Mouse (Mus musculus) frontal cortex, adult 2 months (tissue): ENCODE measurements at regions not wholly inside any gene's neighbourhood (a gene's known extent, or its start where the extent isn't known, plus 50 kb on each side); places are given as distances from the start of the nearest gene placed in this dataset.

Experiments
- DNase-seq, 2 experiments: peaks; one replicate each; pipeline ENCODE4 v3.0.0; 2022; ENCODE audit warnings: low spot score in 1 of 2; ENCODE audit errors: extremely low spot score in 1 of 2

DNA sequence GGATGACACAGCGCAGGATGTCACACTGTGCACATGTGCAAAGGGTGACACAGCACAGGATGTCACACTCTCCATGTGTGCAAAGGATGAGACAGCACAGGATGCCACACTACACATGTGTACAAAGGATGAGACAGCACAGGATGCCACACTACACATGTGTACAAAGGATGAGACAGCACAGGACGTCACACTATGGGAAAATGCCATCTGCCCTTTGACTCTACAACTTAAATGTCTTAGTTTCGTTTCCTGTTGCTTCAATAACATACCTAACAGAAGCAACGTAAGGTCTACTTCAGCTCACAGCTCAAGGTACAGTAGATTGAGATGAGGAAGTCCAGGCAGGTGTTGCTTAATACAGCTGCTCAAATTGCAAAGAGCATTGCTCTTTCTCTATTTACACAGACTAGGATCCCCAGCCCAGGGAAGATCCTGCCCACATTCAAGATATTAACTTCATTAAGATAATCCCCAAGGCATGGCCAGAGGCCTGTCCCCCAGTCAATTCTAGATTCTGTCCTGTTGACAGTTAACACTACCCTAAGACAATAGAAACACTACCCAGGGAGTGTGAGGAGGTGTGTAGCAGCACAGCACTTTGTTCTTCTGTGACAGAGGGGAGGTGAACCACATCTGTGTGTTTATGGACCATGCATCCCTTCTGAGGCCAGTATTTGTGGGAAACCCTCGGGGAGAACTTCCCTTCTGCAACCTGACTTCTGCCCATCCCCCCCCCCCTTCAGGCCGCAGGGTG, 97.0 kb downstream of the Psmg1 start:
- no peak for DNase-seq

DNA sequence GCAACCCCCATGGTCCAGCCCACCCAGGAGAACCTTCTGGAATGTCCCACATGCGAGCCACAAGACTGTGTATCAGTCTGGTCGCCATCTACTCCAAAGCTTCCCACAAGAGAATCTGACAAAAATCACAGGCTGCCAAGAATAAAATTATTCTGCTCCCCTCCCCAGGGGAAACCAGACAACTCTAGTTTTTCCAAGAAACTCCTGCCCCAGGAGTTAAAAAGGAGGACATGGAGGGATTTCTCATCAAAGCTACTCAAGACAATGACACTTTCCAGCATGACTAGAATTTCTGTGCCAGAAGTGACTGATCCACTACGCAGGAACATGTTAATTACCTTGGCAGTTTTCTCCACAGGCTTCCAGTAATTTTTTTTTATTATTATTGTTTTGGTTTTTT, 98.4 kb downstream of the Psmg1 start:
- no peak for DNase-seq

DNA sequence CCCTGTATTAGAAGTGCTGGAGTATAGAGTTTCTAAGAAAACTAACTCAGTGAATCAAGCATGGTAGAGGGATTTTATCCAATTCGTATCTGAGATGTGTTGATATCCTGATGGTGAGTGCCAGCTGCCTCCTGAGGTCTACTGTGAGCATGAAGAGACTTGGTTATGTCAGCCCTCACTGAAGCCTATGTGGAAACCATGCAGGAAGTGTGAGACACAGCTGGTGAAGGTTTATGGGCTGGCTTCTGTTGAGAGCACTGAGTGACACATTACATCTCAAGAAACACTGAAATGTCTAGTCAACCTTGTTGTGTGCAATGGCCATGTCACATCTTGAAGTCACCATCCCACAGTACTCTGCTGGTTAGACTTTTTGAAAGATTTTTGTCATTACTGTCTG, 104.6 kb downstream of the Psmg1 start:
- DNase-seq, result no peak

DNA sequence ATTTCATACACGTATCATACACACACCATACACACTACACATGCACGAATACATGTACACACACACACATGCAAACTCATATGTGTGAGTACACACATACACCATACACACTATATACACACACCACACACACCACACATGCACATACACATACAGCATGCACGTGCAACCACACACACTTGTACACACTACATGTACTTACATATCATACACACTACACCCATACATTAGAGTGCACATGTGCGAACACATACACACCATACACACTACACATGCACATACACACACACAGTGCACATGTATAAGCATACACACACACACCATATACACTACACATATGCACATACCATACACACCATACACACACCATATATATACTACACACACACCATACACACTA, 117.5 kb downstream of the Psmg1 start:
- no peak for DNase-seq

DNA sequence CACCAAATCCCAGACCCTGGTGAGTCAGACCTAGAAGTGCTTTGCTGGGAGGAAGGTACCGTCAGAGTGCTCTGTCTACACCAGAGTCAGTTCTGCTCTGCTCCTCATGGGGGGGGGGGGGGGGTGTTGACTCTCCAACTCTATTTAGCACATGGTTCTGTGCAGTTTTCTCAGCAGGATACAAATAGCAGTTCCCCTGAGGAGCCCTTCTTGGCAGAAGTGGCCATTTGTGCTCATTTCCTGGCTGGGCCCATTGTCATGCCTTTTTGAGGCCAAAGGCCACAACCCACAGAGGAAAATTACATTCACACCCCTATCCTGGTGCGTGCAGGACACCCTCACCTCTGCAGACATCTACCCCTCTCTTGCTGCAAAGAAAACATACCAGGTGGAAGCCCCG, 118.3 kb downstream of the Psmg1 start:
- no peak for DNase-seq

DNA sequence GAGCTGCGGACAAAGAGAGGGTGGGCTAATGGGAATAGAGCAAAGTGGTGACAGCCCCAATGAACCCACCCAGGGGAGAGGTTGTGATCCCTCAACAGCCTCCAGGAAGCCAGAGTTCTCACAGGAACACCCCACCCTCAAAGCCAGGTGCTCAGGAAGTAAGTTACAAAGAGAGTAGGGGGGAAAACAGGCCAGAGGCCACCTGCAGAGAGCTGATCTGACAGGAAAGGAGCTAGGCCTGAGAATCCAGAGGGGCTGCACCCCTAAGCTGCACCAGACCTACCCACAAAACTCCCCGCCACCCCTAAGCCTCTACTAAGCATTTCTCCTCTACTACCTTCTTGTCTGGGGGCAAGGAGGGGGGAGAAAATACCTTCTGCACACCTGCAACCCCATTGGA, 120.5 kb downstream of the Psmg1 start:
- no peak for DNase-seq

DNA sequence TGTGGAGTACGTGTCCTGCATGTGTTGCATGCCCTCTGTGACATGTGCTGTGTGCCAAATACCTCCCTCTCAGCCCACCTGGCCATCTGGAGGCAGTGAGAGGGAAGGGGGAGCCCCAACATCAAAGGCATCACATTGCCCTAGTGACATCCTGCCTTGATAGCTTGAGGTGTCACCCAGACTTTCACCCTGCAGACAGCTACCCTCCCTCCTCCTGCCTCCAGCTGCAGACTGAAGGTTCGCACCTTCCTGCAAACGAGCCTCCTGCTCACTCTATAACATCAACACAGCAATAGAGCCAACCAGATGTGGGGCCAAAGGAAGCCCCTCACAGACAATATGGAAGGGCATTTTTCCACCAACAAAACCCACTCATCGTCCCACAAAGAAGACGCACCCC, 121.3 kb downstream of the Psmg1 start:
- no peak for DNase-seq

DNA sequence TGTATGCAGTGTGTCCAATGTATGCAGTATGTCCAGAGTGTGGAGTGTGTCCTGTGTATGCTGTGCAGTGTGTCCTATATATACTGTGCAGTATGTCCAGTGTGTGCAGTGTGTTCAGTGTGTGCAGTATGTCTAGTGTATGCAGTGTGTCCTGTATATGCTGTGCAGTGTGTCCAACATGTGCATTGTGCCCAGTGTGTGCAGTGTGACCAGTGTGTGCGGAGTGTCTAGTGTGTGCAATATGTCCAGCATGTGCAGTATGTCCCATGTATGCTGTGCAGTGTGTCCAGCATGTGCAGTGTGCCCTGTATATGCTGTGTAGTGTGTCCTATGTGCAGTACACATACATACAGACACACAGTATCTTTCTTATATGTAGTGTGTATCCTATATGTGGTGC, 121.9 kb downstream of the Psmg1 start:
- no peak for DNase-seq

DNA sequence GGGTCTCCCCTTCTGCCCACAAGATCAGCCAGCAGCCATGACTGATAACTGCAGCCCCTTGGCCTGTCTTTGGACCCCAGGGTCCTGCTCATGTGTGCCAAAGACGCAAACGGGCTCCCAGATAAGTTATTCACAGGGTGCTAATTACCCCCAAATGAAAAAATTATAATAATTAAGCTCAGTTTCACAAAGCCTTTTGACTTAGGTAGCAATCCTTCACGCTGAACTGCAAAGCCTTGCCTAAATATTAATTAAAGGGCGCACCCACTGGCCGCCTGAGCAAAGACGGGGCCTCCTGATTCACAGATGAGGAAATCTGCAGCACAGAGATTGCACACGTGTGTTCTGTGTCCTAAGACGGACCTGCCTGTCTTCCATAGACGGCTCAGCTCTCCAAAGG, 123.2 kb downstream of the Psmg1 start:
- no peak for DNase-seq

DNA sequence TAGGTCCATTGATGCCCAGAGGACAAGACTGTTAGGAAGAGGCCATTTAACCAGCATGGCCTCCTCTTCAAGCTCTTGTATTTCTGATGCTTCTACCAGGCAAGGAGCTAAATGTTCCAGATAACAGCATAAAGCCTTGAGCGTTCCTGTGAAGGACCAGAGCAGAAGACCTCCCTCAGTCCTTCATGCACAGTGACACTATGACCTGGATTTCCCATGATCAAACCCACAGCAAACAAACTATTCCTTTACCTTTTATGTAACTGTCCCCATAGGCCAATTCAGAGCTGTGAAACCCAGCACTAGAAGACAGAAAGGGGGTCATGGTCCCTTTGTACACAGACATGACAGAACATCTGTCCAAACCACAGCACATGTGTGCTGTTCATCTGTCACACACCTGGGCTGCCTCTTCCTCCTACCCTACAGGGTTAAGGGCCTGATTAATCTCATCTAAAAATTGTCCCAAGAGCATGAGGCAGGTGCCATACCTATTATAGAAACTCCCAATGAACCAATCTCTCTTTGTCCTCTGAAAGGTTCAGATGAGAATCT, 123.8 kb downstream of the Psmg1 start:
- no peak for DNase-seq

DNA sequence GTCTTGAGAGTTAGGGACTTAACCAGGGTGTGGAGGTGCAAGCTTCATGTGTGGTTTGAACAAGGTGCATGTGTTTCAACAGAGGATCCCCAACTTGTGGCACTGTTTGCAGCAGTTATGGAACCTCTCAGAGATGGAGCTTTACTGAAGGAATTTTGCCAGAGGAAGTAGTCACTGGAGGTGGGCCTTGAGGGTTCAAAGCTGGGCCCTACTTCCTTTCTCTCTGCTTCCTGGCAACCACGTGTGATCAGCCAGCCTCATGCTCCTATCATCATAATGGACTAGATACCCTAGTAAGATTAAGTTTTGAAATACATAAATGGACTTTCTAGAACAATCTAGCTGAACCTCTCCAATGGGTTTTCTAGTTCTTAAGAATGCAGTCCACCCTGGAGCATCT, 125.2 kb downstream of the Psmg1 start:
- no peak for DNase-seq

DNA sequence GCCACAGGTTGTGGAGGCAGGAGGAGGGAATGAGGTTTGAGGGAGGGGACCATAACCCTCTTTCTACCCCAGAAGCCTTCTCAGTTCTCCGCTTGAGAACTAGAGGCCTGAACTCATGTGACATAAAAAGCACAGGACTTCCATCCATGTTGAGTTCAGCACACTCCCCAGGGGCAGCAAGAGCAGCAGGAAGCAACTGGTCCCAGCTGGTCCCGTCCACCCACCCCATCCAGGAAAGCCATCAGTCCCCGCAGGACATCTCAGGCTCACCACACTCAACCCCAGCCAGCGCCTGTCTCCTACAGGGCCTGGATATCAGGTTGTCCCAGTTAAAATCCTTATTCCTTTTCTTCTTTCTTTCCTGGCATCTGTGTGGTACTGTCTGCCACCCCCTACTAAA, 126.1 kb downstream of the Psmg1 start:
- no peak for DNase-seq

DNA sequence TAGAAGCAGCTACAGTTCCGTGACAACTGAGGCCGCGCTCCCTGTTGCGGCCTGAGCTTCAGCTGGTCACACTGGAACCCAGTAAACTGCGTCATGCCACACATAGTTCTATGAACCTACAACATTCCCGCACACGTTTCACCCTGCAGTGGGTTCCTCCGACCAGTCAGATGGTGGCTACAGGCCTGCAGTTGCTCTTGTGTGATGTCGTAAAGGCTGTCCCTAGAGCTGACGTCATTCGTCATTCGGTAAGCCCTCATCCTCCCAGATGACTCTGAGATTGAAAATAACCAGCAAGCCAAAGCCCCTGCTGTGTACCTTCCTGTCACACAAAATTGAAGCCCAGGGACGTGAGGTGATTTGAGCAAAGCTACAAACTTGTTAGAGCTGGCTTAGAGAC, 126.7 kb downstream of the Psmg1 start:
- DNase-seq, result no peak

DNA sequence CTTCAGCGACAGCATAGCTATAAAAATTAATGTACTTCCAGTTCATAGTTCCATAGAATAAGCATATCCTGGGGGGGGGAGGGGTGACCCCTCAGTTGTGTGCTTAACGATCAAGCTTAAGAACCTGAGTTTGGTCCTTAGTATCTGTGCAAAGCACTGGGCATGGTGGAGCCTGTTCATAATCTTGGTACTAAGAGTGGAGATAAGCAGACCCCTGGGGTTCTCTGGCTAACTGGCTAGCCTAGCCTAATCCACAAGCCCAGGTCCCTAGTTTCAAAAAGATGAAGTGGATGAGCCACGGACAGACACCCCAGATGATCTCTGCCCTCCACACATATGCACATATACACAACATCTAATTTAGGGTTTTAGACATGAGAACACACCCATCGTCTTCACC, 127.2 kb downstream of the Psmg1 start:
- DNase-seq, result no peak

DNA sequence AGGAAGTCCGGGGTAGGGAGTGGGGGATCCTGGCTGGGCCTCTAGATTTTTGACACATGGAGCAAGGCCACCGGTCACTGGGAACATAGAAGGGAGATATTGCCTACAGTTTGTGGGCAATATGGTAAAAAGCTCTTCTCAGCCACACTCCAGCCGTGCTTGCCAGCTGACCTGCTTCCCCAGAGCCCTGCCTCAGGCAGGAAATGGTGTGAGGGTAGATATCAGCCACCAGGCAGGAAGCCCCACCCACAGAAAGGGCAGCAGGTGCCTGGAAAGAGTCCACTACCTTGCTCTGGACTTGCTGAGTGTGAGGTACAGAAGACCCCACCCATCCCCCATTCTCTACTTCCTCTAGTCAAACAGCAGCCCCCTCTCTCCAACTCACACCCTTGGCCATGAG, 128.1 kb downstream of the Psmg1 start:
- no peak for DNase-seq

DNA sequence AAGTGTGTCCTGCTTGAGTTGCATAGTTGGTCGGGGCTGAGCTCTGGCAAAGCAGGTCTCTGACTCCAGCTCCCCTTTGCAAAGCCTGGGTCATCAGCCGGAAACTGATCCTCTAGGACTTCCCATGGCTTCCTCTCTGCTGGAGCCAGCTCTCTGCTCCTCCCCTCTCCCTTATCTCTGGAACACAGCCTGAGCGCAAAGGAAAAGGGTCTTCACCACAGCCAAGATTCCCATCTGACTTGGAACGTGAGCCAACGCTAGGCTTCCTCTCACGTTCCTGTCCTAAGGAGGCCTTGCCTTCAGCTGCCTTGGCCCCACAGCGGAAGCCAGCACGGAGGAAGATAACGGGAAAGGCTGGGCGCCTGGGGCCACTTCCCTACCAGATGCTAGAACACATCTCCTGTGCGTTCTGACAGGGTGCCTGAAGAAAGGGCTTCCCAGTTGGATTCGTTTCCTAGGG, 129.5 kb downstream of the Psmg1 start:
- DNase-seq, result no peak

DNA sequence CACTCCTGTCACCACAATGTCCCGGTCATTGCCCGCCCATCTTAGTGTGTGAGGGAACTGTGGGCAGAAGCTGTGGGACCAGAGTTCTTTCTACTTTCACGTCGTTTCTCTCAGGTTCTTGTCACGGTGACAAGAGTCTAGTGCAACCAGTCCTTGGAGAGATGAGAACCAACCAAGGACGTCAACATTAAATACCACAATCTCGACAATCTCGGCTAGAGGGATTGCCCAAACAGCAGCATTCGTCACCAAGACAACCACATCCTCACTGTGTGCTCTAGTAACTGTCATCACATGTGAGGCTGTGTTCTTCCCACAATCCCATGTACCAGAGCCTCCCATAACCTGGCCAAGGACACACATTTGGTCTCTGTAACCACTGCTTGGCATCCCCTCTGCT, 129.9 kb downstream of the Psmg1 start:
- DNase-seq, result no peak

DNA sequence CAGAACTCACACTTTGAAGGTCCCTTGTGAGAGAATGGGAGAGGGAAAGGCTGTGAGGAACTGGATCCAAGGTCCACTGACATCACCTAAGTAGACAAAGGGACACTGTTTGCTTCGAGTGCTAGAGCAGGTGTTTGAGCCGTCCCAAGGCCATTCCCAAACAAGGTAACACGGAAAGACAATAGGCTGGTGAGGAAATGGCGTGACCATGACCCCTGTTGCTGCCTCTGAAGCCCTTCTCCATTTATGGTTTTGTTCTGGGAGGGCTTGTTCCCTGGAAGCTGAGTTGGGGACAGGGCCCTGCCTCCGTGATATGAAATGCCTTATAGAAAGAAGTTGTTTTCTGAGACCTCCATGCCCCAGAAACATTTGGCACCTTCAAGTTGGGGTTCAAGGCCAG, 130.6 kb downstream of the Psmg1 start:
- DNase-seq, result no peak

DNA sequence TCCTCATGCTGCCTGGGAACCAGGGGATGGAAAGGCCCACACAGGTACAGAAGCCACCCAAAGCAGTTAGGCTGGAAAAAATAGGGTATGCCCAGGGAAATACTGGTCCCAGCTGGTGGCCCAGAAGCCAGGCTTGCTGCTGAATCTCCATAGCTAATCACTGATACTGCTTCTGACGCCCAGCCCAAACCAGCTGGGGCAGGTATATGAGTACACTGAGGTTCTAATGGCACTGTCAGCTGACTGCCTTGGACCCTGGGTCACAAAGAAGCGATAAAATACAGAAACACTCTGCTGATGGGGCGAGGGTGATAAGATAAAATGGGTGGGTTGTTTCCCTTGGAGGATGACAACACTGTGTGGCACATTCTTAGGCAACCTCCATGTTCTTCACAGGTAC, 133.4 kb downstream of the Psmg1 start:
- no peak for DNase-seq

DNA sequence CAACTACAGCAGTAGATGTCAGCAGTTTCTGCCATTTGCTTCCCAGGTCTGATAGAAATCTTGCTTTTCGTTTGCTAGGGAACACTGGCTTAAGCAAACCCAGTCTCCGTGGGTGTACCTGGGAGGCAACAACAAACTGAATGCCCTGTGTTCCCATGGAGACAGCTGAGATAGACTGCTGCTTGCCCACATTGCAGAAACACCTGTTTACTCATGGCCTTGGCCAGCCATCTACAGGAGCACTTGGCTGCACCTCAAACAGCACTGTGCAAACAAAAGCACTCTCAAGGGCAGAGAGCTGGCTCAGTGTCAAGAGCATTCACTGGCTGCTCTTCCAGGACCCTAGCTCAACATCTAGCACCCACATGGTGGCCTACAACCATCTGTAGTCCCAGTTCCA, 135.5 kb downstream of the Psmg1 start:
- DNase-seq, result no peak

DNA sequence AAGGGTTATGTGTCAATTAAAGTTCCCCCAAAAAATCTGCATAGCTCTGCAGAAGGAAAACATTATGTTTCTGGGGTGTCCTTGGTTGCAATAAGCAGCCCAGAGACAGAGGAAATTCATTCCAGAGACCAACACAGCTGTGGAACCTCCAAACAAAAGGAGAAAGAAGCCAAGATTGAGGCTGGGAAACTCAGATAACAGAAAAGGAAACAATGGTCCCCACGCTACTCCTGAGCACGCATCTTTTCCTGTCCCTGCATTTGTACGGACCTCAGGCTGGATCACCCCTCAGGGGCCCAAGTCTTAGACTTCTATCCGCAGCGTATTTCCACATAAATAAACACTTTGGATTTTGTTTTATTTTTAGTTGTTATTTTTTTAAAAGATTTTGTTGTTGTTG, 138.9 kb downstream of the Psmg1 start:
- DNase-seq, result no peak

DNA sequence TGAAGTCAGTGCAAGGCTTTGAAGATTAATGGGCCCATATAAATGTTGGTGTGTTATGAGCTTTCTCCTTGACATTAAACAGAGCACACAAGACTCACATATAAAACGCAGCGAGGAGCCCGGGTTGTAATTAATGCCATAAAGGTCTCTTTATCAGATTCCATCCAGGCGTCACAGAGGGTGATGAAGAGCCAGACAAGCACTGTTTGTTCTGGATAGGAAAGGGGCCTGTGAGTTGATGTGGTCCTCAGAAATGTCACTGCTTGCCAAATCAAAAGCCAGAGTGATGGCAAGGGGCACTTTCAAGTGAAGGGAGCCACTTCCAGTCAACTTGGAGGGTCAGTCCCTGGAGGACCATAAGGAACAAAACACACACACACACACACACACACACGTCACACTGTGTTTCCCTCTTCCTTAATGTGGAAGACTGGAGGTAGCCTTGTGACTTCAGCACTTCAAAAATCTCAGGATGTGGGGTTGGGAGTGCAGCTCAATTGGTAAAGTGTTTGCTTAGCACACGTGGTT, 142.1 kb downstream of the Psmg1 start:
- DNase-seq, result no peak
